Mouse (Mus musculus) heart, postnatal 25 days (tissue): ENCODE measurements around the gene Esr1. TPM values are rescaled to one million over a fixed set of nuclear protein-coding genes. Genes with fewer than 3 reads are reported as not detected.

ENCODE experiments used
- DNase-seq: peaks from one replicate; pipeline ENCODE4 v3.0.0; 2022; ENCODE audit warnings: low spot score
- intact Hi-C: fragments of 180-260 bp; cut with DNase I; formaldehyde crosslinking; loops from one replicate; pipeline ENCODE4 v1.15.1; 2025
- total RNA-seq, 2 experiments: library from RNA; stranded (reverse); gene quantifications; 2 replicates each; pipeline ENCODE4 v1.2.3; 2021

Gene Esr1
- total RNA-seq, 2 experiments from 2014 or later = 0.67 to 0.99 TPM

GRCm38 (mm10) chr10:4944725-4945124, 333.3 kb downstream of the Esr1 start:
- intact Hi-C loops = no loop called here
- DNase-seq = no peak

GRCm38 (mm10) chr10:4965768-4966167, 354.4 kb downstream of the Esr1 start:
- no peak for DNase-seq
- intact Hi-C loops = no loop called here

GRCm38 (mm10) chr10:4971156-4971555, 359.8 kb downstream of the Esr1 start:
- DNase-seq = no peak
- intact Hi-C loops = no loop called here

- intact Hi-C loops = no loop called here
- no peak for DNase-seq
These were observed 360.2 kb downstream of the Esr1 start for GRCm38 (mm10) chr10:4971586-4971985.

GRCm38 (mm10) chr10:4972026-4972425, 360.6 kb downstream of the Esr1 start:
- DNase-seq = no peak
- intact Hi-C loops = no loop called here

- DNase-seq = no peak
- intact Hi-C loops = no loop called here
These were observed 362.9 kb downstream of the Esr1 start for GRCm38 (mm10) chr10:4974246-4974645.

GRCm38 (mm10) chr10:4976557-4976956, 365.2 kb downstream of the Esr1 start:
- intact Hi-C loops = no loop called here
- DNase-seq = no peak

- intact Hi-C loops = no loop called here
- DNase-seq = no peak
These were observed 366.0 kb downstream of the Esr1 start for GRCm38 (mm10) chr10:4977374-4977773.

- intact Hi-C loops = no loop called here
- DNase-seq = no peak
These were observed 372.5 kb downstream of the Esr1 start for GRCm38 (mm10) chr10:4983919-4984318.

GRCm38 (mm10) chr10:4993802-4994201, 382.4 kb downstream of the Esr1 start:
- no peak for DNase-seq
- intact Hi-C loops = no loop called here

GRCm38 (mm10) chr10:4996592-4996991, 385.2 kb downstream of the Esr1 start:
- no peak for DNase-seq
- intact Hi-C loops = no loop called here

GRCm38 (mm10) chr10:5008795-5009366, 397.5 kb downstream of the Esr1 start:
- intact Hi-C loops = no loop called here
- no peak for DNase-seq

- no peak for DNase-seq
- intact Hi-C loops = no loop called here
These were observed 400.6 kb downstream of the Esr1 start for GRCm38 (mm10) chr10:5012004-5012403.

GRCm38 (mm10) chr10:5014976-5015375, 403.6 kb downstream of the Esr1 start:
- intact Hi-C loops = no loop called here
- DNase-seq = no peak

GRCm38 (mm10) chr10:5017148-5017547, 405.8 kb downstream of the Esr1 start:
- no peak for DNase-seq
- intact Hi-C loops = no loop called here

- intact Hi-C loops = no loop called here
These were observed 414.5 kb downstream of the Esr1 start for GRCm38 (mm10) chr10:5025906-5026305.

GRCm38 (mm10) chr10:5027208-5027607, 415.8 kb downstream of the Esr1 start:
- intact Hi-C loops = no loop called here
- DNase-seq = no peak

More at GRCm38 (mm10) chr10:5025906-5026305, 414.5 kb downstream of the Esr1 start:
- no peak for DNase-seq

- intact Hi-C loops = no loop called here
- no peak for DNase-seq
These were observed 416.9 kb downstream of the Esr1 start for GRCm38 (mm10) chr10:5028301-5028700.

- intact Hi-C loops = no loop called here
- DNase-seq = no peak
These were observed 417.8 kb downstream of the Esr1 start for GRCm38 (mm10) chr10:5029161-5029560.

GRCm38 (mm10) chr10:5029883-5030282, 418.5 kb downstream of the Esr1 start:
- no peak for DNase-seq
- intact Hi-C loops = no loop called here

- DNase-seq = no peak
- intact Hi-C loops = no loop called here
These were observed 421.0 kb downstream of the Esr1 start for GRCm38 (mm10) chr10:5032192-5033048.

GRCm38 (mm10) chr10:5041254-5041653, 429.9 kb downstream of the Esr1 start:
- no peak for DNase-seq
- intact Hi-C loops = no loop called here
